Mouse (Mus musculus): ENCODE data around the gene Ssh2. TPM values are rescaled to one million over a fixed set of nuclear protein-coding genes. Genes with fewer than 3 reads are reported as not detected.
A peak's percentile ranks its signal among the peaks of the same experiment; 100 is the strongest.

The Ssh2 gene
- polyA plus RNA-seq, 1 experiment from 2014 or later: 2.7 TPM

GRCm38 (mm10) chr11:77214142-77214692 lies 1.9 kb upstream of the Ssh2 start:
- 91% methylated on average over 1 of the region's 1 CpGs for WGBS
- ATAC-seq: 0 out of 2 replicates have a peak, but pooled peaks have one; percentile 20
- no peak overlapping the region for H3K27ac ChIP-seq (ENCODE audit: low read depth, low read length)
- H3K9me3 ChIP-seq (ENCODE audit: control insufficient read depth): no peaks in the 10 kb centered on the region
- no peaks in the 10 kb centered on the region for H3K36me3 ChIP-seq (ENCODE audit: control insufficient read depth, insufficient read depth)
- H3K4me2 ChIP-seq (replicated peaks; ENCODE audit: low read depth): no peak overlapping the region
- H3K27me3 ChIP-seq (replicated peaks; ENCODE audit: control insufficient read depth, insufficient read depth, low read length): no peaks in the 10 kb centered on the region
- H3K4me1 ChIP-seq (replicated peaks; ENCODE audit: control insufficient read depth, insufficient read depth, low read length): peaks cover 6% of the 10 kb centered on the region; the same call in 1 of the 2 replicates
- TF ChIP-seq CTCF (IDR thresholded peaks at IDR 0.05; ENCODE audit: low read depth): no peak
- no peak overlapping the region for H3K4me3 ChIP-seq (ENCODE audit: low read depth, low read length)
- H3K9ac ChIP-seq (ENCODE audit: low read depth, low read length): no peak overlapping the region

GRCm38 (mm10) chr11:77214755-77215154 lies 1.3 kb upstream of the Ssh2 start:
- Histone ChIP-seq H3K4me1 (replicated peaks; ENCODE audit: control insufficient read depth, insufficient read depth, low read length) (peaks cover 6% of the 10 kb centered on the region; the same call in 1 of the 2 replicates), H3K36me3 (ENCODE audit: control insufficient read depth, insufficient read depth) (no peaks in the 10 kb centered on the region), H3K9me3 (ENCODE audit: control insufficient read depth) (no peaks in the 10 kb centered on the region), H3K4me3 (ENCODE audit: low read depth, low read length) (peak overlapping the region; percentile 93; the same call in 1 of the 2 replicates), H3K27ac (ENCODE audit: low read depth, low read length) (no peak overlapping the region; the same call in 1 of the 2 replicates), H3K9ac (ENCODE audit: low read depth, low read length) (no peak overlapping the region), H3K27me3 (replicated peaks; ENCODE audit: control insufficient read depth, insufficient read depth, low read length) (no peaks in the 10 kb centered on the region), H3K4me2 (replicated peaks; ENCODE audit: low read depth) (peak overlapping the region; percentile 84)
- 0% methylated on average over 1 of the region's 1 CpGs for WGBS
- peak; percentile 91 for TF ChIP-seq CTCF (IDR thresholded peaks at IDR 0.05; ENCODE audit: low read depth)
- peak; percentile 58 for ATAC-seq

GRCm38 (mm10) chr11:77215483-77215882 lies 604 bp upstream of the Ssh2 start:
- peak overlapping the region; percentile 77 for H3K27ac ChIP-seq (ENCODE audit: low read depth, low read length)

GRCm38 (mm10) chr11:77216761-77217130 lies 659 bp downstream of the Ssh2 start:
- Histone ChIP-seq H3K9ac (ENCODE audit: low read depth, low read length) (peak overlapping the region; percentile 67), H3K4me1 (replicated peaks; ENCODE audit: control insufficient read depth, insufficient read depth, low read length) (peaks cover 6% of the 10 kb centered on the region; the same call in 1 of the 2 replicates), H3K4me2 (replicated peaks; ENCODE audit: low read depth) (peak overlapping the region; percentile 84), H3K4me3 (ENCODE audit: low read depth, low read length) (peak overlapping the region; percentile 93), H3K9me3 (ENCODE audit: control insufficient read depth) (no peaks in the 10 kb centered on the region), H3K27ac (ENCODE audit: low read depth, low read length) (0 out of 2 replicates have a peak overlapping the region, but pooled peaks have one; percentile 77), H3K27me3 (replicated peaks; ENCODE audit: control insufficient read depth, insufficient read depth, low read length) (no peaks in the 10 kb centered on the region), H3K36me3 (ENCODE audit: control insufficient read depth, insufficient read depth) (no peaks in the 10 kb centered on the region)
- ATAC-seq: 0 out of 2 replicates have a peak, but pooled peaks have one; percentile 6
- TF ChIP-seq CTCF (IDR thresholded peaks at IDR 0.05; ENCODE audit: low read depth): no peak
- 2% methylated on average over 11 of the region's 11 CpGs for WGBS

More at GRCm38 (mm10) chr11:77215483-77215882, 604 bp upstream of the Ssh2 start:
- TF ChIP-seq CTCF (IDR thresholded peaks at IDR 0.05; ENCODE audit: low read depth): 0 out of 2 replicates have a peak, but pooled peaks have one; percentile 3
- H3K9me3 ChIP-seq (ENCODE audit: control insufficient read depth): no peaks in the 10 kb centered on the region
- peaks cover 6% of the 10 kb centered on the region; the same call in 1 of the 2 replicates for H3K4me1 ChIP-seq (replicated peaks; ENCODE audit: control insufficient read depth, insufficient read depth, low read length)
- H3K27me3 ChIP-seq (replicated peaks; ENCODE audit: control insufficient read depth, insufficient read depth, low read length): no peaks in the 10 kb centered on the region
- WGBS: under 1% methylated on average over 11 of the region's 11 CpGs
- H3K4me3 ChIP-seq (ENCODE audit: low read depth, low read length): peak overlapping the region; percentile 93
- peak; percentile 52 for ATAC-seq
- no peaks in the 10 kb centered on the region for H3K36me3 ChIP-seq (ENCODE audit: control insufficient read depth, insufficient read depth)
- H3K4me2 ChIP-seq (replicated peaks; ENCODE audit: low read depth): peak overlapping the region; percentile 84
- peak overlapping the region; percentile 67 for H3K9ac ChIP-seq (ENCODE audit: low read depth, low read length)

- no peaks in the 10 kb centered on the region for H3K4me1 ChIP-seq (replicated peaks; ENCODE audit: control insufficient read depth, insufficient read depth, low read length)
- no peak overlapping the region for H3K9ac ChIP-seq (ENCODE audit: low read depth, low read length)
- H3K4me2 ChIP-seq (replicated peaks; ENCODE audit: low read depth): no peak overlapping the region
- H3K27ac ChIP-seq (ENCODE audit: low read depth, low read length): no peak overlapping the region
- 49% methylated on average over 2 of the region's 2 CpGs for WGBS
- no peak for ATAC-seq
- H3K9me3 ChIP-seq (ENCODE audit: control insufficient read depth): no peaks in the 10 kb centered on the region
- H3K4me3 ChIP-seq (ENCODE audit: low read depth, low read length): no peak overlapping the region
- no peaks in the 10 kb centered on the region for H3K36me3 ChIP-seq (ENCODE audit: control insufficient read depth, insufficient read depth)
- H3K27me3 ChIP-seq (replicated peaks; ENCODE audit: control insufficient read depth, insufficient read depth, low read length): no peaks in the 10 kb centered on the region
- TF ChIP-seq CTCF (IDR thresholded peaks at IDR 0.05; ENCODE audit: low read depth): no peak
These were observed 14.7 kb downstream of the Ssh2 start for GRCm38 (mm10) chr11:77230765-77231164.

GRCm38 (mm10) chr11:77231514-77231913 lies 15.4 kb downstream of the Ssh2 start:
- no peak overlapping the region for H3K4me2 ChIP-seq (replicated peaks; ENCODE audit: low read depth)
- TF ChIP-seq CTCF (IDR thresholded peaks at IDR 0.05; ENCODE audit: low read depth): no peak
- no peaks in the 10 kb centered on the region for H3K27me3 ChIP-seq (replicated peaks; ENCODE audit: control insufficient read depth, insufficient read depth, low read length)
- no peaks in the 10 kb centered on the region for H3K36me3 ChIP-seq (ENCODE audit: control insufficient read depth, insufficient read depth)
- no peak overlapping the region for H3K4me3 ChIP-seq (ENCODE audit: low read depth, low read length)
- H3K27ac ChIP-seq (ENCODE audit: low read depth, low read length): no peak overlapping the region
- no peaks in the 10 kb centered on the region for H3K4me1 ChIP-seq (replicated peaks; ENCODE audit: control insufficient read depth, insufficient read depth, low read length)
- H3K9ac ChIP-seq (ENCODE audit: low read depth, low read length): no peak overlapping the region
- 96% methylated on average over 2 of the region's 2 CpGs for WGBS
- H3K9me3 ChIP-seq (ENCODE audit: control insufficient read depth): no peaks in the 10 kb centered on the region
- ATAC-seq: no peak
